Mouse (Mus musculus) lung, postnatal 0 days (tissue): ENCODE results near the gene Rnf217.

Experiments
- CTCF ChIP-seq: IDR thresholded peaks from 2 replicates; pipeline ENCODE4 v1.5.1; 2016; ENCODE audit warnings: antibody characterized with exemption, mild to moderate bottlenecking
- EP300 ChIP-seq: IDR thresholded peaks from 2 replicates; pipeline ENCODE4 v1.6.1; 2016; ENCODE audit warnings: antibody characterized with exemption, mild to moderate bottlenecking, control low read depth

DNA sequence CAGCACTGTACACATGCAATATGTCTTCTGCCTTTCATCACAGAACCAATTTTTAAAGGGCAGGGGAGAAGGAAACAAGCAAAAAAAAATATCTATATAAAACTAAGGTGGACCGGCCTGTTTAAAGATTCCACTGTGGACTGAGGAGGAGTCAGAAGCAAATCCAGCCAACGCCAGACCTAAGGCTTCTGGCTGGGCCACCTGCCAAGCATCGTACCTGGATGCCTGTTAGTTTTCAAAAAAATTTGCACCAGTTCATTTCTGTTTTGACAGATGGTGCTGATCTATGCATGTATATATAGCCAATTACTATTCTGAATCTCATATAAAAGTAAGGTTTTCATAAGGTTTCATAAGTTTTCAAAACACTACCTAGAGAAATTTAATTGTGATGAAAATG, 113.2 kb downstream of the Rnf217 start:
- TF ChIP-seq CTCF (no peak), EP300 (no peak)
